7 mouse cellular contexts compared by ENCODE assay signal in genomic region chr8:46208354-46208753, GRCm38 (mm10). TPM values are rescaled to one million over a fixed set of nuclear protein-coding genes. Genes with fewer than 3 reads are reported as not detected.
A peak's percentile ranks its signal among the peaks of the same experiment; 100 is the strongest.
DNase-seq lines count a peak whose midpoint lies in the region; ATAC-seq lines count a peak whose summit lies in the region.

No protein-coding gene starts in this region.

- no peak overlapping the region for H3K27ac ChIP-seq in midbrain, embryonic 10.5 days (replicated peaks)
- no peak overlapping the region for H3K27ac ChIP-seq in midbrain, embryonic 11.5 days (ENCODE audit: low read depth, low read length)
- peak overlapping the region; percentile 30; the same call in 1 of the 2 replicates for H3K27ac ChIP-seq in embryonic facial prominence, embryonic 12.5 days
- peak overlapping the region; percentile 100 for H3K27ac ChIP-seq in heart, embryonic 13.5 days (replicated peaks)

- 89% methylated on average over 12 of the region's 12 CpGs for WGBS in midbrain, embryonic 10.5 days
- 90% methylated on average over 12 of the region's 12 CpGs for WGBS in midbrain, embryonic 11.5 days
- 74% methylated on average over 12 of the region's 12 CpGs for WGBS in embryonic facial prominence, embryonic 12.5 days
- 30% methylated on average over 12 of the region's 12 CpGs for WGBS in heart, embryonic 13.5 days

- peaks cover 37% of the 10 kb centered on the region for H3K4me1 ChIP-seq in midbrain, embryonic 10.5 days
- peaks cover 22% of the 10 kb centered on the region for H3K4me1 ChIP-seq in midbrain, embryonic 11.5 days (ENCODE audit: control insufficient read depth, insufficient read depth, low read length)
- H3K4me1 ChIP-seq in embryonic facial prominence, embryonic 12.5 days, result peaks cover 41% of the 10 kb centered on the region
- peaks cover 61% of the 10 kb centered on the region for H3K4me1 ChIP-seq in heart, embryonic 13.5 days

- peak overlapping the region; percentile 87 for H3K4me3 ChIP-seq in midbrain, embryonic 10.5 days
- no peak overlapping the region for H3K4me3 ChIP-seq in midbrain, embryonic 11.5 days (ENCODE audit: low read depth, low read length)
- peak overlapping the region; percentile 75 for H3K4me3 ChIP-seq in embryonic facial prominence, embryonic 12.5 days
- H3K4me3 ChIP-seq in heart, embryonic 13.5 days, result peak overlapping the region; percentile 92

- H3K9me3 ChIP-seq in midbrain, embryonic 10.5 days (replicated peaks), result no peaks in the 10 kb centered on the region
- no peaks in the 10 kb centered on the region for H3K9me3 ChIP-seq in midbrain, embryonic 11.5 days (ENCODE audit: control insufficient read depth, low read length)
- no peaks in the 10 kb centered on the region for H3K9me3 ChIP-seq in embryonic facial prominence, embryonic 12.5 days
- no peaks in the 10 kb centered on the region for H3K9me3 ChIP-seq in heart, embryonic 13.5 days

- H3K9ac ChIP-seq in midbrain, embryonic 11.5 days (ENCODE audit: low read length), result no peak overlapping the region
- peak overlapping the region; percentile 94; the same call in 1 of the 2 replicates for H3K9ac ChIP-seq in embryonic facial prominence, embryonic 12.5 days
- peak overlapping the region; percentile 100 for H3K9ac ChIP-seq in heart, embryonic 13.5 days

- no peak for ATAC-seq in midbrain, embryonic 11.5 days (ENCODE audit: low FRiP score)
- ATAC-seq in embryonic facial prominence, embryonic 12.5 days (ENCODE audit: insufficient number of reproducible peaks, insufficient read depth, low FRiP score, low TSS enrichment), result no peak
- ATAC-seq in heart, embryonic 13.5 days (ENCODE audit: extremely low read depth, insufficient number of reproducible peaks, low FRiP score, low TSS enrichment), result no peak

- intact Hi-C loops in left cerebral cortex, postnatal 10 days (cut with DNase I), result no loop called here

- peaks cover 61% of the 10 kb centered on the region for H3K36me3 ChIP-seq in midbrain, embryonic 10.5 days
- peaks cover 20% of the 10 kb centered on the region for H3K36me3 ChIP-seq in midbrain, embryonic 11.5 days (ENCODE audit: control insufficient read depth, insufficient read depth, low read length)
- peaks cover 54% of the 10 kb centered on the region for H3K36me3 ChIP-seq in embryonic facial prominence, embryonic 12.5 days
- H3K36me3 ChIP-seq in heart, embryonic 13.5 days, result peaks cover 65% of the 10 kb centered on the region

- DNase-seq in midbrain, embryonic 10.5 days (ENCODE audit: low spot score), result no peak
- no peak for DNase-seq in midbrain, embryonic 11.5 days (ENCODE audit: low spot score, missing footprints)
- peak; percentile 42 to 73 for DNase-seq in left cerebral cortex, postnatal 10 days (ENCODE audit: extremely low spot score in 1 of 2, low spot score in 2 of 2)
- peak; percentile 75 for DNase-seq in right cerebral cortex, postnatal 10 days (ENCODE audit: low spot score in 2 of 2)
- DNase-seq in urinary bladder, postnatal 10 days (ENCODE audit: low spot score), result no peak

- peaks cover 1% of the 10 kb centered on the region; the same call in 1 of the 2 replicates for H3K27me3 ChIP-seq in midbrain, embryonic 10.5 days (ENCODE audit: low read depth, poor library complexity, severe bottlenecking)
- no peaks in the 10 kb centered on the region for H3K27me3 ChIP-seq in midbrain, embryonic 11.5 days (ENCODE audit: control insufficient read depth, insufficient read depth, low read length)
- no peaks in the 10 kb centered on the region for H3K27me3 ChIP-seq in embryonic facial prominence, embryonic 12.5 days
- no peaks in the 10 kb centered on the region for H3K27me3 ChIP-seq in heart, embryonic 13.5 days (replicated peaks)

- no peak overlapping the region; the same call in 1 of the 2 replicates for H3K4me2 ChIP-seq in midbrain, embryonic 11.5 days
- H3K4me2 ChIP-seq in embryonic facial prominence, embryonic 12.5 days (replicated peaks), result peak overlapping the region; percentile 64
- H3K4me2 ChIP-seq in heart, embryonic 13.5 days, result peak overlapping the region; percentile 80

RNA-seq across cellular contexts. Expression of gene Slc25a4, which starts 2.7 kb away (rescaled TPM):
- 505 and 511 TPM in 2 replicates for polyA plus RNA-seq in midbrain, embryonic 10.5 days (2016; fragmentation: Nextera tagmentation; extraction: Ambion mirVana)
- polyA plus RNA-seq in midbrain, embryonic 11.5 days (2014; fragmentation: Nextera tagmentation; extraction: Ambion mirVana), result 477 and 504 TPM in 2 replicates
- 525 and 530 TPM in 2 replicates for polyA plus RNA-seq in embryonic facial prominence, embryonic 12.5 days (2016; fragmentation: Nextera tagmentation; extraction: Ambion mirVana)
- 1,621 and 1,814 TPM in 2 replicates for polyA plus RNA-seq in heart, embryonic 13.5 days (2015; fragmentation: Nextera tagmentation; extraction: Ambion mirVana)
- 100 to 1,000 TPM; 666 to 701 TPM for total RNA-seq in left cerebral cortex, postnatal 10 days (2021)

RNA-seq across cellular contexts. Expression of gene Snx25, which starts 56.4 kb away (rescaled TPM):
- polyA plus RNA-seq in midbrain, embryonic 10.5 days (2016; fragmentation: Nextera tagmentation; extraction: Ambion mirVana), result 4.5 and 4.9 TPM in 2 replicates
- 5.9 and 7.1 TPM in 2 replicates for polyA plus RNA-seq in midbrain, embryonic 11.5 days (2014; fragmentation: Nextera tagmentation; extraction: Ambion mirVana)
- 5.5 and 6.6 TPM in 2 replicates for polyA plus RNA-seq in embryonic facial prominence, embryonic 12.5 days (2016; fragmentation: Nextera tagmentation; extraction: Ambion mirVana)
- polyA plus RNA-seq in heart, embryonic 13.5 days (2015; fragmentation: Nextera tagmentation; extraction: Ambion mirVana), result 3.3 and 4.8 TPM in 2 replicates
- total RNA-seq in left cerebral cortex, postnatal 10 days (2021), result 10 to 100 TPM; 38.2 to 42.7 TPM

RNA-seq across cellular contexts. Expression of gene Cfap97, which starts 56.8 kb away (rescaled TPM):
- 19.7 and 21.5 TPM in 2 replicates for polyA plus RNA-seq in midbrain, embryonic 10.5 days (2016; fragmentation: Nextera tagmentation; extraction: Ambion mirVana)
- polyA plus RNA-seq in midbrain, embryonic 11.5 days (2014; fragmentation: Nextera tagmentation; extraction: Ambion mirVana), result 21.7 and 21.8 TPM in 2 replicates
- polyA plus RNA-seq in embryonic facial prominence, embryonic 12.5 days (2016; fragmentation: Nextera tagmentation; extraction: Ambion mirVana), result 27.0 and 33.1 TPM in 2 replicates
- 17.9 and 19.5 TPM in 2 replicates for polyA plus RNA-seq in heart, embryonic 13.5 days (2015; fragmentation: Nextera tagmentation; extraction: Ambion mirVana)
- 10 to 100 TPM; 16.6 to 17.3 TPM for total RNA-seq in left cerebral cortex, postnatal 10 days (2021)

Comparison
In these comparisons a context has a peak if more than half of its experiments do, and no peak if none do; other contexts are left out.
1. DNase-seq: peak in left cerebral cortex, postnatal 10 days (2 of 2) and right cerebral cortex, postnatal 10 days (2 of 2); none in midbrain, embryonic 10.5 days (single experiment), midbrain, embryonic 11.5 days (single experiment) and urinary bladder, postnatal 10 days (single experiment).
2. H3K27ac ChIP-seq: peak in embryonic facial prominence, embryonic 12.5 days (single experiment) and heart, embryonic 13.5 days (single experiment); none in midbrain, embryonic 10.5 days (single experiment) and midbrain, embryonic 11.5 days (single experiment).